Mouse (Mus musculus) liver, embryonic 12.5 days (tissue): Measurements from ENCODE around the gene Vmn2r98. TPM values are rescaled to one million over a fixed set of nuclear protein-coding genes. Genes with fewer than 3 reads are reported as not detected.
"Not testable (repeated sequence)": the region's sequence is repeated elsewhere in the genome, so short reads cannot be mapped to it uniquely, and the experiment has no call there.

ENCODE experiments used
- ATAC-seq: fragments of 200-750 bp; cut with Nextera tagmentation; 2 replicates; pipeline ENCODE4 v1.8.0; 2017; ENCODE audit warnings: moderate number of reproducible peaks, mild to moderate bottlenecking, moderate library complexity
- H3K27ac ChIP-seq: fragments of 300-500 bp; sonication (generic); 2 replicates; pipeline ENCODE4 v1.5.1; 2016; ENCODE audit warnings: mild to moderate bottlenecking
- H3K27me3 ChIP-seq: fragments of 300-500 bp; sonication (generic); replicated peaks from 2 replicates; pipeline ENCODE4 v1.6.1; 2016; ENCODE audit warnings: mild to moderate bottlenecking, moderate library complexity
- H3K36me3 ChIP-seq: fragments of 300-500 bp; sonication (generic); 2 replicates; pipeline ENCODE4 v1.6.1; 2016; ENCODE audit warnings: mild to moderate bottlenecking, moderate library complexity
- H3K4me1 ChIP-seq: fragments of 300-500 bp; sonication (generic); 2 replicates; pipeline ENCODE4 v1.6.1; 2016
- H3K4me2 ChIP-seq: fragments of 300-500 bp; sonication (generic); 2 replicates; pipeline ENCODE4 v1.6.1; 2016; ENCODE audit warnings: mild to moderate bottlenecking, moderate library complexity
- H3K4me3 ChIP-seq: fragments of 300-500 bp; sonication (generic); 2 replicates; pipeline ENCODE4 v1.5.1; 2016; ENCODE audit warnings: mild to moderate bottlenecking, moderate library complexity
- H3K9ac ChIP-seq: fragments of 300-500 bp; sonication (generic); 2 replicates; pipeline ENCODE4 v1.6.1; 2016; ENCODE audit warnings: mild to moderate bottlenecking, moderate library complexity
- H3K9me3 ChIP-seq: fragments of 300-500 bp; sonication (generic); replicated peaks from 2 replicates; pipeline ENCODE4 v1.6.1; 2016; ENCODE audit warnings: mild to moderate bottlenecking, moderate library complexity
- WGBS: fragments of 180-500 bp; shearing (Covaris S2); methylation state at CpG from one replicate; pipeline ENCODE4 v1.1.7; 2016; ENCODE audit not compliant: insufficient replicate concordance; 5-methylcytosine and 5-hydroxymethylcytosine counted together
- polyA plus RNA-seq: library from polyadenylated mRNA; unstranded; fragments of >200 nt; fragmentation: Nextera tagmentation; extraction: Ambion mirVana; gene quantifications from 2 replicates; pipeline ENCODE4 v1.2.1, GENCODE M21; 2016

The Vmn2r98 gene
- not detected in 2 replicates for polyA plus RNA-seq

- H3K36me3 ChIP-seq, H3K9ac ChIP-seq, H3K27me3 ChIP-seq, ATAC-seq, H3K9me3 ChIP-seq, H3K4me2 ChIP-seq, H3K4me1 ChIP-seq, H3K4me3 ChIP-seq, H3K27ac ChIP-seq: not testable (repeated sequence)
Measured at GRCm38 (mm10) chr17:19053160-19053559, at the start of gene Vmn2r98. Vmn2r98 (plus strand) TSS chr17:19053460.

GRCm38 (mm10) chr17:19031441-19031840 lies 21.8 kb upstream of the Vmn2r98 start:
- H3K4me2 ChIP-seq, H3K9ac ChIP-seq, H3K36me3 ChIP-seq, H3K27ac ChIP-seq, ATAC-seq, H3K4me3 ChIP-seq, H3K27me3 ChIP-seq, H3K4me1 ChIP-seq: not testable (repeated sequence)
- H3K9me3 ChIP-seq: 0 out of 2 replicates have a peak, but pooled peaks cover 15% of the 10 kb centered on the region
- WGBS: 33% methylated on average over 1 of the region's 1 CpGs

- no peaks in the 10 kb centered on the region for H3K36me3 ChIP-seq
- no peaks in the 10 kb centered on the region for H3K27me3 ChIP-seq
- H3K4me3 ChIP-seq: no peak overlapping the region
- H3K9me3 ChIP-seq: 0 out of 2 replicates have a peak, but pooled peaks cover 15% of the 10 kb centered on the region
- no peak for ATAC-seq
- no peak overlapping the region for H3K9ac ChIP-seq
- WGBS: 31% methylated on average over 2 of the region's 2 CpGs
- H3K4me1 ChIP-seq: no peaks in the 10 kb centered on the region
- no peak overlapping the region for H3K4me2 ChIP-seq
- H3K27ac ChIP-seq: no peak overlapping the region
Measured at GRCm38 (mm10) chr17:19031962-19032361, 21.3 kb upstream of the Vmn2r98 start.

- no peak for ATAC-seq
- Histone ChIP-seq H3K4me1 (no peaks in the 10 kb centered on the region), H3K9me3 (0 out of 2 replicates have a peak, but pooled peaks cover 15% of the 10 kb centered on the region), H3K36me3 (no peaks in the 10 kb centered on the region), H3K4me2 (no peak overlapping the region), H3K9ac (no peak overlapping the region), H3K4me3 (no peak overlapping the region), H3K27me3 (no peaks in the 10 kb centered on the region), H3K27ac (no peak overlapping the region)
- 50% methylated on average over 3 of the region's 3 CpGs for WGBS
Measured at GRCm38 (mm10) chr17:19032721-19033120, 20.5 kb upstream of the Vmn2r98 start.

Other genes with a start within 250 kb of the Vmn2r98 start
- 0.07 TPM in 1 of 2 replicates, not detected in the other for gene Vmn2r97, start 139.2 kb upstream of the Vmn2r98 start, polyA plus RNA-seq